Mouse (Mus musculus): ENCODE results near the gene Cenpe. TPM values are rescaled to one million over a fixed set of nuclear protein-coding genes. Genes with fewer than 3 reads are reported as not detected.

Gene Cenpe
- polyA plus RNA-seq, 1 experiment = 3.3 TPM

- Histone ChIP-seq H3ac (ENCODE audit: control insufficient read depth, insufficient read length) (no peak overlapping the region), H3K4me3 (no peak overlapping the region), H3K27me3 (ENCODE audit: control insufficient read depth, insufficient read depth, insufficient read length) (no peaks in the 10 kb centered on the region), H3K4me2 (ENCODE audit: low read depth) (no peak overlapping the region), H3K79me2 (ENCODE audit: control insufficient read depth, insufficient read depth) (no peaks in the 10 kb centered on the region), H3K36me3 (ENCODE audit: control insufficient read depth, insufficient read depth) (no peaks in the 10 kb centered on the region)
- TF ChIP-seq SRF (IDR thresholded peaks at IDR 0.05; ENCODE audit: control insufficient read depth, insufficient read length, low read depth) = no peak
These were observed 81.4 kb downstream of the Cenpe start for GRCm38 (mm10) chr3:135293703-135294102.

- Histone ChIP-seq H3K36me3 (ENCODE audit: control insufficient read depth, insufficient read depth) (no peaks in the 10 kb centered on the region), H3K27me3 (ENCODE audit: control insufficient read depth, insufficient read depth, insufficient read length) (no peaks in the 10 kb centered on the region), H3K4me3 (no peak overlapping the region), H3ac (ENCODE audit: control insufficient read depth, insufficient read length) (no peak overlapping the region), H3K4me2 (ENCODE audit: low read depth) (no peak overlapping the region), H3K79me2 (ENCODE audit: control insufficient read depth, insufficient read depth) (no peaks in the 10 kb centered on the region)
- TF ChIP-seq MYOD1 (IDR thresholded peaks at IDR 0.05; ENCODE audit: control insufficient read depth in 1 of 3, insufficient read length in 2 of 3, low read depth in 2 of 3) (no peak), SRF (IDR thresholded peaks at IDR 0.05; ENCODE audit: control insufficient read depth, insufficient read length, low read depth) (no peak), POLR2A (IDR thresholded peaks at IDR 0.05; ENCODE audit: insufficient read length, low read depth) (no peak), USF1 (IDR thresholded peaks at IDR 0.05; ENCODE audit: low read depth) (no peak), E2F4 (IDR thresholded peaks at IDR 0.05; ENCODE audit: insufficient read depth) (no peak), MAX (IDR thresholded peaks at IDR 0.05; ENCODE audit: low read depth) (no peak), TCF12 (IDR thresholded peaks at IDR 0.05; ENCODE audit: insufficient read depth, poor library complexity, severe bottlenecking) (no peak), MYOG (IDR thresholded peaks at IDR 0.05; ENCODE audit: control insufficient read depth in 1 of 3, insufficient read depth in 1 of 3, insufficient read length in 2 of 3, low read depth in 2 of 3) (no peak), TCF3 (IDR thresholded peaks at IDR 0.05; ENCODE audit: insufficient read length, low read depth) (no peak), REST (IDR thresholded peaks at IDR 0.05; ENCODE audit: insufficient read depth, insufficient read length) (no peak), POLR2AphosphoS2 (IDR thresholded peaks at IDR 0.05; ENCODE audit: insufficient read length, low read depth) (no peak), CEBPB (IDR thresholded peaks at IDR 0.05; ENCODE audit: insufficient read depth, poor library complexity, severe bottlenecking) (no peak)
These were observed 83.2 kb downstream of the Cenpe start for GRCm38 (mm10) chr3:135295559-135295958.

GRCm38 (mm10) chr3:135298560-135298959, 86.2 kb downstream of the Cenpe start:
- no peak overlapping the region for H3ac ChIP-seq (ENCODE audit: control insufficient read depth, insufficient read length)
- no peaks in the 10 kb centered on the region for H3K79me2 ChIP-seq (ENCODE audit: control insufficient read depth, insufficient read depth)
- no peaks in the 10 kb centered on the region for H3K36me3 ChIP-seq (ENCODE audit: control insufficient read depth, insufficient read depth)
- H3K4me3 ChIP-seq = no peak overlapping the region
- H3K27me3 ChIP-seq (ENCODE audit: control insufficient read depth, insufficient read depth, insufficient read length) = no peaks in the 10 kb centered on the region
- peak overlapping the region; percentile 80 for H3K4me2 ChIP-seq (ENCODE audit: low read depth)
- no peak for TF ChIP-seq E2F4 (IDR thresholded peaks at IDR 0.05; ENCODE audit: insufficient read depth)
- TF ChIP-seq MYOD1 (IDR thresholded peaks at IDR 0.05; ENCODE audit: control insufficient read depth in 1 of 3, insufficient read length in 2 of 3, low read depth in 2 of 3) = peak in 1 of 3 experiments; percentile 11

- Histone ChIP-seq H3K27me3 (ENCODE audit: control insufficient read depth, insufficient read depth, insufficient read length) (no peaks in the 10 kb centered on the region), H3ac (ENCODE audit: control insufficient read depth, insufficient read length) (no peak overlapping the region), H3K4me3 (no peak overlapping the region), H3K79me2 (ENCODE audit: control insufficient read depth, insufficient read depth) (no peaks in the 10 kb centered on the region), H3K36me3 (ENCODE audit: control insufficient read depth, insufficient read depth) (no peaks in the 10 kb centered on the region), H3K4me2 (ENCODE audit: low read depth) (peak overlapping the region; percentile 13)
- TF ChIP-seq MYOG (IDR thresholded peaks at IDR 0.05; ENCODE audit: control insufficient read depth in 1 of 3, insufficient read depth in 1 of 3, insufficient read length in 2 of 3, low read depth in 2 of 3) = no peak
These were observed 87.7 kb downstream of the Cenpe start for GRCm38 (mm10) chr3:135300081-135300480.

GRCm38 (mm10) chr3:135304060-135304459, 91.7 kb downstream of the Cenpe start:
- TF ChIP-seq REST (IDR thresholded peaks at IDR 0.05; ENCODE audit: insufficient read depth, insufficient read length) (no peak), MYOD1 (IDR thresholded peaks at IDR 0.05; ENCODE audit: control insufficient read depth in 1 of 3, insufficient read length in 2 of 3, low read depth in 2 of 3) (no peak), SRF (IDR thresholded peaks at IDR 0.05; ENCODE audit: control insufficient read depth, insufficient read length, low read depth) (no peak), POLR2A (IDR thresholded peaks at IDR 0.05; ENCODE audit: insufficient read length, low read depth) (no peak), MAX (IDR thresholded peaks at IDR 0.05; ENCODE audit: low read depth) (no peak), POLR2AphosphoS2 (IDR thresholded peaks at IDR 0.05; ENCODE audit: insufficient read length, low read depth) (no peak)
- no peaks in the 10 kb centered on the region for H3K79me2 ChIP-seq (ENCODE audit: control insufficient read depth, insufficient read depth)
- no peaks in the 10 kb centered on the region for H3K36me3 ChIP-seq (ENCODE audit: control insufficient read depth, insufficient read depth)
- H3K4me3 ChIP-seq = no peak overlapping the region
- no peaks in the 10 kb centered on the region for H3K27me3 ChIP-seq (ENCODE audit: control insufficient read depth, insufficient read depth, insufficient read length)
- H3ac ChIP-seq (ENCODE audit: control insufficient read depth, insufficient read length) = no peak overlapping the region
- no peak overlapping the region for H3K4me2 ChIP-seq (ENCODE audit: low read depth)

- H3K27me3 ChIP-seq (ENCODE audit: control insufficient read depth, insufficient read depth, insufficient read length) = no peaks in the 10 kb centered on the region
- no peaks in the 10 kb centered on the region for H3K79me2 ChIP-seq (ENCODE audit: control insufficient read depth, insufficient read depth)
- TF ChIP-seq USF1 (IDR thresholded peaks at IDR 0.05; ENCODE audit: low read depth) = no peak
- TF ChIP-seq MYOG (IDR thresholded peaks at IDR 0.05; ENCODE audit: control insufficient read depth in 1 of 3, insufficient read depth in 1 of 3, insufficient read length in 2 of 3, low read depth in 2 of 3) = no peak
- no peak for TF ChIP-seq TCF12 (IDR thresholded peaks at IDR 0.05; ENCODE audit: insufficient read depth, poor library complexity, severe bottlenecking)
- TF ChIP-seq E2F4 (IDR thresholded peaks at IDR 0.05; ENCODE audit: insufficient read depth) = no peak
- TF ChIP-seq CEBPB (IDR thresholded peaks at IDR 0.05; ENCODE audit: insufficient read depth, poor library complexity, severe bottlenecking) = no peak
- TF ChIP-seq SRF (IDR thresholded peaks at IDR 0.05; ENCODE audit: control insufficient read depth, insufficient read length, low read depth) = no peak
- TF ChIP-seq MAX (IDR thresholded peaks at IDR 0.05; ENCODE audit: low read depth) = no peak
- TF ChIP-seq MYOD1 (IDR thresholded peaks at IDR 0.05; ENCODE audit: control insufficient read depth in 1 of 3, insufficient read length in 2 of 3, low read depth in 2 of 3) = no peak
- TF ChIP-seq TCF3 (IDR thresholded peaks at IDR 0.05; ENCODE audit: insufficient read length, low read depth) = no peak
- no peak for TF ChIP-seq POLR2AphosphoS2 (IDR thresholded peaks at IDR 0.05; ENCODE audit: insufficient read length, low read depth)
- TF ChIP-seq REST (IDR thresholded peaks at IDR 0.05; ENCODE audit: insufficient read depth, insufficient read length) = no peak
- TF ChIP-seq POLR2A (IDR thresholded peaks at IDR 0.05; ENCODE audit: insufficient read length, low read depth) = no peak
- no peak overlapping the region for H3ac ChIP-seq (ENCODE audit: control insufficient read depth, insufficient read length)
- H3K4me2 ChIP-seq (ENCODE audit: low read depth) = no peak overlapping the region
- H3K36me3 ChIP-seq (ENCODE audit: control insufficient read depth, insufficient read depth) = no peaks in the 10 kb centered on the region
- H3K4me3 ChIP-seq = no peak overlapping the region
These were observed 92.2 kb downstream of the Cenpe start for GRCm38 (mm10) chr3:135304566-135304965.
